Mouse (Mus musculus) common myeloid progenitor, adult 5-6 weeks (primary cell): ENCODE results near the gene Catsper3. TPM values are rescaled to one million over a fixed set of nuclear protein-coding genes. Genes with fewer than 3 reads are reported as not detected.

Experiments used
- ATAC-seq: replicated peaks from 2 replicates; pipeline ENCODE4 v1.8.0; 2016; ENCODE audit warnings: low read depth, mild to moderate bottlenecking, moderate TSS enrichment, inconsistent platforms; ENCODE audit not compliant: poor library complexity, severe bottlenecking
- total RNA-seq: library from RNA; stranded (forward); fragments of 200-1000, 187-1606 nt; gene quantifications from 2 replicates; pipeline ENCODE4 v1.2.3, GENCODE M21; 2017

Gene Catsper3
- total RNA-seq, 1 experiment from 2014 or later: not detected

DNA sequence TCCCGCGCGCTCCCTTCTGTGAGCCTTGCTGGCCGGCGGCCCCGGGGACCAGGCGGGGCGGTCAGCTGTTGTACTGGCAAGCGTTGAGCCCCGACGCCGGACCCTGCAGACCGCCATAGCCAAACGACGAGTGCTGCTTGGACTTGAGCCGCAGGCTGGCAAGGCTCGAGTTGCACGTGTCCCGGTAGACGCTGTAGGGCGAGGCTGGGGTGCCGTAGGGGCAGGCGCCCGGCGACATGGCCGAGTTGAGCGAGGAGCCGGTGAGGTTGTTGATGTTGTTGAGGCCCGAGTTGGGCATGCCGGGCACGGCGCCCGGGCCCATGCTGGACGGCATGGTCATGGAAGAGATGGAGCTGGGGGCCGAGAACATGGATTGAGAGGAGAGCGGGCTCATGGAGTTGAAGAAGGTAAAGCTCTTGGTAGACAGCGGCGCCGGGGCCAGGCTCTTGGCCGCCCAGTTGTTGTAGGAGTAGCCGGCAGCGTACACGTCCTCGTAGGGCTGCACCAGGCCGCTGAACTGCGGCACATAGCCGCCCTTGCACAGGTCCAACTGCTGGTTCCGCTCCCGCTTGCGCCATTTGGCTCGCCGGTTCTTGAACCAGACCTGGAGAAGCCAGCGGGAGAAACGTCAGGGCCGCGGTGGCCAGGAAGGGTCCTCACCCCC lies 41.8 kb downstream of the Catsper3 start:
- ATAC-seq: no peak

DNA sequence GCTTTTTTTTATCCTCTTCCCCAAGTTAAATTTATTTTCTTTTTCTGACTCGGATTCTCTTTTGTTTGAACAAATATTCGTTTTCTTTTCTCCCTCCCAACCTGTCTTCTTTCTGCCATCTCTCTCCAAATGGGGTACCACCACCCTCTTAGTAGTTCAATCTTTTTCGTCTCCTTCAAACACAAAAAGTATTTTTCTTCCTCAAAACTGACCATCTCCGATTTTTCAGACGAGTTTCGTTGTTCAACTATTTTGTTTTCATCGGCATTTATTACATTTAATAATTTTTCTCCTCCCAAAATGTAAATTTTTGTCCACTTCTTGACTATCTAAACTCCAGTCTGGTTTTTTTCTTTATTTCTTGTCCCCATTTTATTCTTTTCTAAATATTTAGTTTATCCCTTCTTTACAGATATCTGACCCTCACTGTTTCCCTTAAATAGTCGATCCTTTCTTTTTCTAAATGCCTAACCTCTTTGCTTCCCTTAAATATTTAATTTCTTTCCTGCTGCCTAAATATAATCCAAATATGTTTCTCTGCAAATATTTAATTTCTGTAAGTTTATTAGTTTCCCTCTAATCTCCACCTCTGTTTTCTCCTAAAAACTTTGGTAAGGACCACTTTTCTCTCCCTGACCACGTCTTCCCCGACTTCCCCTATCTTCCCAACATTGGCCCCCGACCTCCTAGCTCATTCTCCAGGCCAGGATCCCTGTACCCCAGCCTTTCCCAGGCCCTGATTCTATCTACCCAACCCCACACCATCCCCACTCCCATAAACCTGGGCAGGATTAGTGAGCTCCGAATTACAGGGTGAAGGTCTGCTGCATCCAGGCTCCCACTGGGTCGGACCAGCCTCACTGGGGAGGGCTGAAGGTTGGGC lies 42.7 kb downstream of the Catsper3 start:
- ATAC-seq: no peak

DNA sequence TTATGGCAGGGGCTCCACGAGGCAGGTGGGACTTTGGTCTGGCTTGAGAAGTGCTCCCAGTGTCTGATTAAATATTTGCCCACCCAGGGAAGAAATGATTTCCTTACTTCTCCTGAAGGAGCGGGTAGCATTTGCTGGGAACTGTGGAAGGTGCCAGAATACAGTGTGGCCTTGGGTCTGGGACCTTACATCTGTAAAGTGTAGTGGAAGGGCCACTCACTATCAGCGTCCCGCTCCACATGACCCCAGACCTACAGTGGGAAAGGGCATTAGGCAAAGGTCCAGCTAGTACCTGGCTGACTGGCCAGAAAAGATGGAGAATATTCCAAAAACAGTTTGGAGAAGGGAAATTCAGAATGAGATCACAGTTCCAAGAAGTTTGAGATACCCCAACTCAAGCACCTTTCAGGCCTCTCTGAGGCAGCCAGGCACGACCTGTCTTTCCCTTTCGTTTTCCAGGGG lies 43.3 kb downstream of the Catsper3 start:
- ATAC-seq: no peak

DNA sequence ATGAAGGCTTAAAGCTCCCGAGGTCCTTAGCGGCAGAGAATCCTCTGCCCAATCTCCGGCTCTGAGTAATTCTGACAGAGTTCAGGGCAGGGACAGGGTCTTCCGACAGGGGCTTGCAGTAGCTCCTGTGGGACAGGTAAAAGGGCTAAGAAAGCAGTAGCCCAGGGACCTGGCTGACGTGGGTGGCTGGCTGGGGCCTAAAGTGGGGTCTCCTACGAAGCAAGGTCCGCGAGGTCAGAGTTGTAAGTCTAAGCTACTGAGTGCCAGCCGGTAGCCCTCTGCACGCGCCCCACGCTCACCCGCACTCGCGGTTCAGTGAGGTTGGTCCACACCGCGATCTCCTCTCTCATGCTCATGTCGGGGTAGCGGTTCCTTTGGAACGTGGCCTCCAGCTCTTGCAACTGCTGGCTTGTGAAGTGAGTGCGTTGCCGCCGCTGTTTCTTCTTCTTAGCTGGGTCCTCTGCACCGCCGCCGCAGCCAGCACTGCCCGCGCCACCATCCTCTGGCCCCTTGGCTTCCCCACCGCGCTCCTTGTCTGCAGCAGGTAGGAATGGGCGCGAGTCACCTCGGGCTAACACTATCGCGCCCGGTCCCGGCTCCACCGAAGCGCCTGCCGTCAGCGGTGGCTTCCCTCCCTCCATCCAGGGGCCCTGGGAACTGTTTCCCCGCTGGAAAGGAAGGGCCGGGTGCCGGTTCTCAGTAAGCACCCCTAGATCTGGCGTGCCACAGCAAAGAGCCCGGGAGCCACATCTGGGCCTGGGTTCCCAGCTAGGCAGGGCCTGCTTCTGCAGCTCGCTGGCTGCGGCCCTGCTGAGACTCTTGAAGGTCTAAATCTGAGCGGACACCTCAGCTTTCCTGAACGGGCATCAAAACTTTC lies 44.0 kb downstream of the Catsper3 start:
- peak; percentile 27; the same call in 1 of the 2 replicates for ATAC-seq

DNA sequence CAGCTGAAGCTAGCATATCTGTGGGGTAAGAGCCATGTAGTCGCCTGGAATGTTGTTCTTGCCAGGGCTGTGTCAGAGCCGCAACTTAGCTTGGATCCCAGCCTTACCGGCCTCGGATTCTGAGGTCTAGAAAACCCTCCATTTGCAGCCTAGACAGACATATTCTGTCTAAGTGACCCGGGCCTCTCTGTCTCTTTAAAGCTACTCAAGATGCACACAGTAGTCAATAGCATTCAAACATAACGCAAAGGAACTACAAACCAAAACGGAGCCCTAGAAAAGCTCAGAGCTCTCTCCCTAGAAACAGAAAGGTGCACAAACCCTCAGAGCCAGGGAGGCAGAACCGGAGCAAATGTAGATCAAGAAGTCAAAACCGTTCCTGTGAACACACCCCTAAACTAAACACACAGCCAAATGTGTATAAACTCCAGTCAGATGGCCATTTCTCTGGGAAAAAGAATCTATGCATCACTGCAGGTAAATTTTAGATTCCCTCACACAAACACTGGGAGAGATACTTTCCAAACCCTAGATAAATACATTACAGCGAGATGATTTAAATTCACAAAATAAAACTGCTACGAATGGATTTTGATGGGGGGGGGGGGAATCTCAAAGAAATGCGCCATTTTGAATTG lies 44.8 kb downstream of the Catsper3 start:
- ATAC-seq: no peak

DNA sequence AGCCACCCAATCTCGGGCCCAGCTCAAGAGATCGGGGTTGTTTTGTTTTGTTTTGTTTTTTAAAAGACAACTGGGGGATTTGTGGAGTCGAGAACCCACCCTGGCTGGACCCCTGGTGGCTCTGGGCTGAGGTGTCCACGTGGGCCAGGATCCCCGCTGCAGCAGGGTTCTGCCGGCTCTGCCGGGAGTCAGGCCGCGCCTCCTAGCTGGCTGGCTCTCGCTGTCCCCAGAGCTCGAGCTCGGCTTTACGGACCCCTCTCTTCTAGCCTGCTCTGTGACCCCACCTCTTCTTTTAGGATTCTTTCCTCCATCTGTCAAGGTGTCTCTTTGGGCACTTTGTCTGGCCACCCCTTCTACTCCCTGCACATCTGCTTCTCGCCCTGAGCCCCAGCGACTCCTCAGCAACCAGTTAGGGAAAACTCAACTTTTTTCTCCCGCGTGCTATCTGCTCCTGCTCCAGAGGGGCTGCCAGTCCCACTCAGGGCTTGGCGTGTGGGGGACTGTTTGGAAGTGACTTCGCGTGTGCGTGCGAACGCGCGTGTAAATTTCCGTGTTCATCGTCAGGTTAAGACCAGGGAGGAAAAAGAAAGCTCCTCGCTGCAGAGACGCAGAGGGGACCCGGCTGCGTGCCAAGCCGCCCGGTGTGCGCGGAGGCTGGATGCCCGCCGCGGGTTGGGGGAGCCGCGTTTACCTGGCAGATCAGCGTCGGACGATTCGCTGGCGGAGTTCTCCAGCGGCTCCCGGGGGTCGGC lies 45.9 kb downstream of the Catsper3 start:
- ATAC-seq: no peak

DNA sequence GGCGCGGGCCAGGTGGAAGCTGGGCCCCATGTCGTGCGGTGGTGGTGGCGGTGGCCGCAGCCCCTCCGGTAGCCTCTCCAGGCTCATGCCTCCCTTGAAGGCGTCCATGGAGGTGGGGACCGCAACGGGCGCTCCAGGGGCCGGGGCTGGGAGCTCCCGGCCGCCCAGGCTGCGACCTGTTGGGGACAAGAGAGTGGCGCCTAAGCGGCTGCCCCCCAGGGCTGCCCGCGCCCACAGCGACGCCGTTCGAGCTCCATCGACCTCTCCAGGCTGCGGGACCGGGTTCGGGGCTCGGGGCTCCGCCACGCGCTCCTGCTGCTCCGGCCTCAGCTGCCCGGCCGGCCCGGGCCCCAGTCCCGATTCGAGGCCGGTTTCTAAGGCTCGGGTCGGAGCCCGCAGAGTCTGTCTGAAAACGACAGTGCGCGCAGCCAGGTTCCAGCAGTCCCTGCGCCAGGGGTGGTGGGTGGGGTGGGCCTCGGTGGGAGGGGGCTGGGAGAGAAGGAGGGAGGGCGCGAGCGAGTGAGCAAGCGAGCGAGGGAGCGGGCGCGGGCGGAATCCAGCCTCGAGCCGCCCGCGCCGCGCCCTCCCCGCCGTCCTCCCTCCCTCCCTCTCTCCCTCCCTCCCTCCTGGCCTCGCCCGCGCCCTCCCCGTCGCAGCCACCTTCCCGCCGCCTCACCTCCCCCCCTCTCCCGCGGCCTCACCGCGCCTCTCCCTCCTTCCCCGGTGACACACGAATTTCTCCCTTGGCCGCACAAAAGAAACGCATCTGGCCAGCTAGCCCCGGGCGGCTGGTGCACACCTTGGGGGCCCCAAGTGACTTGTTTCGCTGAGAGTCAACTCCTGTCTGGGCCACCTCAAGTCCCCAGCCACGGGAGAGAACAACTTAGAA lies 46.7 kb downstream of the Catsper3 start:
- no peak for ATAC-seq

DNA sequence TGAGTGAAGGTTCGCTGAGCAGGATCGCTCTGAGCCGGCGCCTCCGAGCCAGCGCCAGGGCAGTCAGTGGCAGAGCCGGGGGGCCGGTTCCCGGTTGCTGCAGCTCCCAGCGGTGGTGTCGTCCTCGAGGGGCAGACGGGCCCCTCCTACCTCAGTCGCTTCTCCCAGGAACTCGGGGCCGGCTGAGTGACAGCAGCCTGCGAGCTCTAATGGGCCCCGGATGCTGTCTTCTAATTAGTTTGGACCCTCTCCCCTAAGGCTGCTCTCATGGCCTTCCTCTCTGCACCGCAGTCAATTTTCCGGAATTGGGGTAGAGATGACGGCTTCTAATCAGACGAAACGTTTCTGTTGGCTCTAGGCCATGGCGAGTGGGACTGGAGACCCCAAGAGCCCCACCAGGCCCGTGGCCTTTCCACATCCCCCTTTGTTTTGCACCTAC lies 47.4 kb downstream of the Catsper3 start:
- no peak for ATAC-seq

DNA sequence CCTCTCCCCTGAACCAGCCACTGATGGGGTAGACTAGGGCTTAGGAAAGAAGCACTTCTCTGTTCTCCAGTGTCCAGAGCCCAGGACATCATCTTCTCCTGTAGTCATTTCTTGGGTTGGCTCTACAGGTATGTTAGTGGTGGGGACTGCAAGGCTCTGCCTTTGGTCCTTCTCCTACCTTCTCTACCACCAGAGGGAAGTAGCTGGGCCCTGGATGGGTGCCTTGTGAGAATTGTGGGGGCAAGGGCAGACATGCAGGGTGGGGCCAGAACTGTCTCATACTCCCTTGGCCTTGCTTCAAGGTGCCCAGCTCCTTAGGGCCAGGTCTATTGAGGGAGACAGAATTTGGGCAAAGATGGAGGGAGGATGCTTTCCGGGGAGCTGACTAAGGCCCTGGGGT lies 48.2 kb downstream of the Catsper3 start:
- no peak for ATAC-seq

DNA sequence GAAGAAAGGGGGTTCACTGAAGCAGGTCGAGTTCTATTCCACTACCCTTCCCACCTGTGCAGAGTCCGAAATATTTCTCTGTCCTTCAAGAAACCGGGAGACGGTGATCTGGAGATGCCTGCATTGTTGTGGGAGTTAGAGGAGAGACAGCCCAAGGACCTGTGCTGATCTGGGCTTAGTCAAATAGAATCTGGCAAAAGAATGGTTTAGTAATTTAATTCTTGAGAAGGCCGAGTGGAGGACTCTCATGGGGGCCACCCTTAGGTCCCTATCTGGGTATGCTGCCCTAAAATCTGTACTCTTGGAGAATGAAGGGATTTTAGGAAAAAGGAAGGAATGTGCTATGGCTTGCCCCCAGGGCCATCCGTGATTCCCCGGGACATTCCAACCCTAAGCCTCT lies 49.6 kb downstream of the Catsper3 start:
- no peak for ATAC-seq

DNA sequence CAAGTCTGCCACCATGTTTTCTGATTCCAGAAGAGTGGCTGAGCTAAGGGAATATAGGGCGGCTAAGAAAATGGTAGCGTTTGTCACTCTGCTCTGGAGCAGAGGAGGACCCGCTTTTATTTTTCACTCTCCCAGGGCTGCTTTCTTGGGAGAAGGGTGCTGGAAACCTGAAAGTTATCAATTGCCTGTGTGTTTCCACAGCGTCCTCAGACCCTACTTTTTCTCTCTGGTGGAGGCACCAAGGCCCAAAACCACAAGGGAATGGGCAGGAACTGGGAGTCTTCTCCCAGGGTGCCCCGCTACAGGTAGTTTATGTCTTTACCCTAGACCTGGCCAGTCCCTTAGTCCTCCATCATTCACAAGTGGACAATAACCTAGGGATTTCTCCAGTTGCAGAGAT lies 50.3 kb downstream of the Catsper3 start:
- ATAC-seq: no peak

DNA sequence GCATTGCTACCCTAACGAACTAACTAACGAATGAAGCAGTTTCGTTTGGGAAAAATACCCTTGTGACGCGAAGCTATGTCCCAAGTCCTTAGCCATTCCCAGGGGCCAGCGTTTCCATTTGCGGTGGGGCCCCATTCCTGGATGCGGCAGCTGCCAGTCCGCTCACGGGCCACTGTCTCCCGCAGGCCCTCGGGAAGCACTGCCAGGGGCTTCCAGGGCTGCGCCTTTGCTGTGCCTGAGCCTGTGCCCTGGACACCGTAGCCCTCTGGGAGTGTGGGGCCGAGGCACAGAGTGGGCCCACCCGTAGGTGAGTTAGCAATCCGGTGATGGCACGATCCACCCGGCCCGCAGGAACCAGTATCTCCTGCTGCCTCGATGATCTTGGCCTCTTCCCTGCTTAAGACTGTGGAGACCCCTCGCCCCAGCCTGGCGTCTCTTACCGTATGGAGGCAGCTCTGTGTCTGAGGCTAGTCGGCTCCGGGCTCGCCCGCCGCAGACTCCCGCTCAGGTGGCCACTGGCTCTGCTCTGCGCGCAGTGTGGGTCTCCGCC lies 51.3 kb downstream of the Catsper3 start:
- no peak for ATAC-seq

DNA sequence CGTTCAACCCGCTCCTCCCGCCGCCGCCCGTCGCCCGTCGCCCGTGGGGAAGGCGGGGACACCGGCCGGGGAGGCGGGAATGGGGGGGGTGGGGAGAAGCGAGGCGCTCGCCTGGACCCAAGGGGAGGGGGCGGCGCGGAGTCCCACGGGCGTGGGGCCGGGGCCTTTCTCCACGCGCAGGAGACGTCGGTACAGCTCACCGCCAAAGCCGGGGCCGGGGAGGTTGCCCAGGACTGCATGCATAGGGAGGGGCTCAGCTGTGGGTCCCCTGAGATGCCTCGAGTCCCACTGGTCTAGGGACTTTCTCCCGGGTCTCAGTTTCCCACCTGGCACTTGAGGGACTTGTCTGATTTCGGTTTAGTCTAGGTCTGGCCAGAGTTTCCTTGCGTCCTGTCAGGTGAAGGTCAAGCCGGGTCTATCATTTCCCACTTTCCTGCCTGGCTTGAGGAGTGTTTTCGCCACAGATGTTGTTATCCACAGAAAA lies 51.8 kb downstream of the Catsper3 start, which contains the start of gene Pitx1:
Gene Pitx1 (minus strand): TSS at position 51 of the 484 bp plus-strand sequence.
- ATAC-seq: no peak

DNA sequence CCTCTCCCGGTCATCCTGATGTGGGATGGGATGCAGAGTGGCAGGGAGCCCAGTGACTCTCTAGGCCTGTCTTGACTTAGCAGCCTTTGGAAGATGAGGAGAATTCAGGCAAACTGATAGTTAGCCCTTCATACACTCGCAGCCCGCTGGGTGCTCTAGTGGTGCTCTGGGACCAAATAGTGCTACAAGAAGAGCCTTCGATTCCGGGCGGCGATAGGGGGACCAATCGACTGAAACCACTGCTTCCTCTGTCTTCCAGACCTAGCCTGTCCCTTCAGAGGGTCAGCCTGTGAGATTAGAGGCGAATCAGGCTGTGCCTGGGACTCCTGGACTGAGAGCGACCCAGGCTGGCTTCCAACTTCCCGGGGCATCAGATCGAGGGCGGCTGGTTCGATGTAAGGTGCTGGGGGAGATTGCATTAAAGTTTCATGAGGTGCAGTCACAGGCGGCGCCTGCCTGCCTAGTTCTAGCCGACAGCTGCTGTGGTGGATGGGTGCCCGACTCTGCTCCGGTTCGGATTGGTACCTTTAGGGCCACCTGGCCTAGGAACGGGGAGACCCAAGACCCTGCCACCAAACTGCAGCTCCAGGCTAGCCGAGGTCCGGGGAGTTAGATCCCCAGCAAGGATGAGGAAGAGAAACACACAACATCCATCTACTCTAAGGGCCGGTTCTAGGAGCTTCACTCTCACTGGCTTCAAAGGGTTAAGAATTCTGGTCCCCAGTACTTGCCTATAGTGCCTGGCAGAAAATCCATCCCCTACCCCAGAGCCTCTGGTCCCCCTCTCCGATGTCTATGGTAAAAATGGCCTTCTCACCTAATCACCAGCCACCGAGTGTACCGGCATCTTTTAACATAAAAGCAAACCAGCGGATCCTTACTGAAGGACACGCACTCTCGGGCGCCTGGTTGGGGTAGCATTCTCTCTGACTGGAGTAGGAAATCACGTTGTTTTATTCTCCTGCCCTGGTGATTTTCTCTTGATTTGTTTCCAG lies 52.7 kb downstream of the Catsper3 start:
- ATAC-seq: no peak

DNA sequence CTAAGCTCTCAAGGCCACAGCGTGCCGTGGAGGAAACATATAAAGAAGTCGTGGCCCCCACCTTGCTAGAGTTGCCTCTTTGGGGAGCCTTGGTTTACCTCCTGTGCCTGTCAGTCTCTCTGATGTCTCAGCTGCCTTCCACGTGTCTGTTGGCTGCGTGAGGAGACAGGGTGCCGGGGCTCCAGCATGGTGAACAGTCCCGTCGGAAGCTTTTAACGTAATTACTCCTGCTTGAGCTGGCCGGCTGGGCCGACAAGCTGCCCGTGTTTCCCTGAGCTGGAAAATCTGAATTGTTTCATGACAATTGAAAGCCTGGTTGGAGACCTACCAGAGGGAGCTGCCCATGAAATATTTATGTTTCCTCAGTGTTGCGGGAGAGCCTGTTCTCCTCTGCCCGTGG lies 55.9 kb downstream of the Catsper3 start:
- no peak for ATAC-seq

DNA sequence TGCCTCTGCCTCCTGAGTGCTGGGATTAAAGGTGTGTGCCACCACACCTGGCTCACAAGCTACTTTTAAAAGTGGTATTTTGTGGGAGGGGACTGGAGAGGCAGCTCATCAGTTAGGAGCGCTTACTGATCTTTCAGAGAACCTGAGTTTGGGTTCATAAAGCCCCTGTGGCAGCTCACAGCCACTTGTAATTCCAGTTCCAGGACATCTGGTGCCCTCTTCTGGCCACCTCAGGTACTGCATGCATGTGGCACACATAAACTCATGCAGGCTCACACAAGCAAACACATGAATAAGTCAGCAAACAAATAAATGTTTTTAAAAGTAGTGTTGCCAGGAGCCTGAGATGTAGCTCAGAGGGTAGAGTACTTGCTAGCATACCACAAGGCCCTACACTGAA lies 59.3 kb downstream of the Catsper3 start:
- ATAC-seq: no peak
